Mouse (Mus musculus): ENCODE measurements at regions not wholly inside any gene's neighbourhood (a gene's known extent, or its start where the extent isn't known, plus 50 kb on each side); places are given as distances from the start of the nearest gene placed in this dataset.
A peak's percentile ranks its signal among the peaks of the same experiment; 100 is the strongest.
"Not testable (repeated sequence)": the region's sequence is repeated elsewhere in the genome, so short reads cannot be mapped to it uniquely, and the experiment has no call there.

- DNase-seq (ENCODE audit: low read depth): not testable (repeated sequence)
Observed at GRCm38 (mm10) chr12:20415397-20415796, 461.1 kb downstream of the Gm21863 start.

DNA sequence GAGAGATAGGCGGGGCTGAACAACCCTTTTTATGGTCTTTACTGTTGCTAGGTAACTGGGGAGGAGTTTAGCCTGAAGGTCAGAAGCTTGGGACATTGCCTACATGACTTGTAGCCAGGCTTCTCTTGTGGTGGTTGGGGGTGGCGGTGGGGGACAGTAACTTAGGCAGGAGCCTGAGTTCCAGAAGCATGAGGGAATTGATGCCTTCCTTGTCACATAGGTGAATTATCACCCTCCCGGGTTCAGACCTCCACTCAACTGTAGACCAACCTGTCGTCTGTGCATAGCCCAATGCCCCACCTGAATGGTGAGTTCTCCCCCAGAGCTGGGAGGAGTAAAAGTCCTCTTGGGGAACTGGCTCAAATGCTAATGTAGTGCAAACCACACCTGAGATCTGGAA lies 472.1 kb downstream of the Gm21863 start:
- not testable (repeated sequence) for DNase-seq (ENCODE audit: low read depth)

GRCm38 (mm10) chr12:20464585-20464984 lies 510.3 kb downstream of the Gm21863 start:
- peak; percentile 33 for DNase-seq (ENCODE audit: low read depth)

Measured in 416B (cell line).